Mouse (Mus musculus): ENCODE measurements at regions not wholly inside any gene's neighbourhood (a gene's known extent, or its start where the extent isn't known, plus 50 kb on each side); places are given as distances from the start of the nearest gene placed in this dataset.

DNA sequence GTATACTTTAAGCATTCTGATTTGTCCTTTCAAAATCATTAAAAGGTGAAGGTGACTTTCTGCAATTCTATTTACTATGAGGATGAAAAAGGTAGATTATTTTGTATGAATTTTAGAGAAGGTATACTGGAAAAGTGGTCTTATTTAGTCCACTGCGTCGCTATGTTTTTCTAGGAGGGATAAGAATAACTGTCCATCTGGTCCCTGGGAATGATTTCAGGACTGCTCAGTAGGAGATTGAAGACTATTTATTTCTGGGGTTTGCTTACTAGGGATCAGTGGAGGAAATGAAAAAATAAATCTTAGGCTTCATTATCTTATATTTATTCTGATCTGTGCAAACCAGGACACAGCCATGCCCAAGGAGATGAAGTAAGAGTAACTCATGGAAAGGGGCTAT, 828.6 kb downstream of the Cdh11 start:
- TF ChIP-seq CTCF (IDR thresholded peaks at IDR 0.05) (no peak), EP300 (IDR thresholded peaks at IDR 0.05; ENCODE audit: insufficient read depth, low read depth, low read length) (no peak)

All from heart, adult 2 months (tissue).